Mouse (Mus musculus) Patski (cell line): ENCODE measurements at regions not wholly inside any gene's neighbourhood (a gene's known extent, or its start where the extent isn't known, plus 50 kb on each side); places are given as distances from the start of the nearest gene placed in this dataset.

Experiments
- ATAC-seq: fragments of 100-300 bp; one replicate; pipeline ENCODE4 v1.8.0; 2021
- CTCF ChIA-PET: fragments of 350-600 bp; sonication (Branson Sonifier 250); formaldehyde crosslinking; loops from one replicate; lab custom pipeline; 2022; ENCODE audit warnings: inconsistent platforms; lab: Charles Lee
- POLR2A ChIA-PET: fragments of 350-600 bp; sonication (Branson Sonifier 250); formaldehyde crosslinking; loops from one replicate; lab custom pipeline; 2022; ENCODE audit warnings: antibody characterized with exemption, inconsistent platforms; lab: Charles Lee
- DNase-seq: peaks from one replicate; pipeline ENCODE4 v3.0.0-alpha.2; 2011; ENCODE audit warnings: low read depth, low spot score
- H3K27me3 ChIP-seq: fragments of 371-371 bp; one replicate; pipeline ENCODE4 v1.5.1; 2021
- CTCF ChIP-seq: fragments of 100-300 bp; IDR thresholded peaks from one replicate; pipeline ENCODE4 v1.5.1; 2021
- in situ Hi-C: fragments of 300-500 bp; cut with MboI; formaldehyde crosslinking; loops from 3 replicates; pipeline ENCODE4 v1.11.1; 2018; ENCODE audit warnings: low pct_unique_long_range_greater_than_20kb, mixed read lengths

DNA sequence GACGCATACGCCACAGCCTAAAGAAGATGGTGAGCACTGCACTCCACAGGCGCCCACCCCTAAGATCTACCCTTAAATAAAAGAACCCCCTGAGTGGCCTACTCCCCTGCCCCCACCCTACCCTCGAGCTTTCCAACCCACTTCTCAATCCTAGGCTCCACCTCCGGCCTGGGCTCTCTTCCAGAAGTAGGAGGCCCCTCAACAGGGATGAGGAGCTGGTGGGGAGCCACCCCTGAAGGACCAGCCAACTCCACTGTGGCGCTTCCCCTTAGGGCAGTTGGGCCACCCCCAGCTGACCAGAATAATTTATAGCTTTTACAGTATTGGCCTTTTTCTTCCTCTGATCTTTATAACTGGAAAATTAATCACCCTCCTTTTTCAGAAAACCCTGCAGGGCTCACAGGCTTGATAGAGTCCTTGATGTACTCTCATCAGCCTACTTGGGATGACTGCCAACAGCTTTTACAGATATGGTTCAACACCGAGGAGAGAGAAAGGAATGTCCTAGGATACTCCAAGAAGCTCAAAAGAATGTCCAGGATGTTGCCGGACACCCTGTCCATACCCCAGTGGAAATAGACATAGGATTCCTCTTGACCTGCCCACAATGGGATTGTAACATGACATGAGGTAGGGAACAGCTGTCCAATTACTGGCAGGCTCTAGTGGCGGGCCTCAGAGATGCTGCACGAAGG lies 220.3 kb upstream of the Col3a1 start:
- H3K27me3 ChIP-seq: no peaks in the 10 kb centered on the region
- TF ChIP-seq CTCF: no peak
- in situ Hi-C loops: no loop called here
- POLR2A ChIA-PET: no interaction called here
- ATAC-seq (no peak), DNase-seq (no peak)
- CTCF ChIA-PET: no interaction called here

DNA sequence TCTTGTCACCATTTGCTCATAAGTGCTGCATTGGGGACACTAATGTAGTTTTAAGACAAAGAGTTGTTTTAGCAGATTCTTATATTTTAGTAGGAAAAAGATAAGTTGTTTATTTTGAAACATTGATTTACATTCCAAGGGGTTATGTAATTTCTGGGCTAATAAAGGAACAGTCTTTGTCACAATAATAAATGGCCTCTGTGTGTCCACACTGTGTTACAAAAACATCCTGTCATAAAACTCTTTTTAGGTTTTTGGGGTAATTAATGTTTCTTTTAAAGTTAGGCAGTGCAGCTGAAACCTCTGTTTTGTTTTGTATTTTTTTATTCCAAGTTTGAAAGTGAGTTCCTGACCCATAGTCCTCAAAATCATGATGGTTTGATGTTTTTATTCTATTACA lies 210.4 kb upstream of the Col3a1 start:
- in situ Hi-C loops: no loop called here
- DNase-seq: no peak

DNA sequence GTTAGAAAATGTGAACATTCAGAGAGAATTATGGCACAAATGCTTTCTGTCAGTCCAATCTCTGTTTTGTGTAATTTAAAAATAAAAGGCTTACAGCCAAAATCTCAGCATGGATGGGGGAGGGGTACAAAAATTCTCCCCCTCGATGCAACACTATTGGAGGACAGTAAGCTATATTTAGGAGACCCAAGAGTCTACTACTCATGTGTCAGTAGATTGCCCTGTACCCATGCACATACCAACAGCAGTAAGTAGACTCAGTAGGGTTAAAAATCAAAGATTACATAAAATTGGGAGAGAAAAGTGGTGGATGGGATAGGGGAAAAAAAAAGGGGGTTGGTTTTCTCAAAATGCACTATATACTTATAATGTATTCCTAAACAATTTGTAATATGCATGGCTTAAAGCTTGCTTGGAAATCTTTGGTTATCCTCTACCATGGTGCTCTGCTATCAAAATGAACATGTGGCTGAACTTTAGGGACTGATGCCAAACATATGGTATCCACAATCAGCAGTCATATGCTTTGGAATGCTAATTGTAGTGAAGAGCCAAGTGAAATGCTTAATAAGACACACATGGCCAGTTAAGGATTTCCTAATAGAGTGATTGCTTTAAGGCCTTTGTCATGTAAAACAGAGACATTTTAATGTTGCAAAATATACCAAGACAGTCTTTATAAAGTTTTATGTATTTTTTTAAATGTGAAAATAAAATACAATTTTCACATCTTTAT lies 194.8 kb upstream of the Col3a1 start:
- H3K27me3 ChIP-seq: peaks cover 9% of the 10 kb centered on the region
- in situ Hi-C loops: no loop called here
- no peak for TF ChIP-seq CTCF
- no peak for DNase-seq
- ChIA-PET POLR2A (no interaction called here), CTCF (no interaction called here)
- ATAC-seq: no peak

More for the DNA sequence above, 210.4 kb upstream of the Col3a1 start:
- TF ChIP-seq CTCF: no peak
- CTCF ChIA-PET: no interaction called here
- ATAC-seq: no peak
- no peaks in the 10 kb centered on the region for H3K27me3 ChIP-seq
- POLR2A ChIA-PET: no interaction called here

DNA sequence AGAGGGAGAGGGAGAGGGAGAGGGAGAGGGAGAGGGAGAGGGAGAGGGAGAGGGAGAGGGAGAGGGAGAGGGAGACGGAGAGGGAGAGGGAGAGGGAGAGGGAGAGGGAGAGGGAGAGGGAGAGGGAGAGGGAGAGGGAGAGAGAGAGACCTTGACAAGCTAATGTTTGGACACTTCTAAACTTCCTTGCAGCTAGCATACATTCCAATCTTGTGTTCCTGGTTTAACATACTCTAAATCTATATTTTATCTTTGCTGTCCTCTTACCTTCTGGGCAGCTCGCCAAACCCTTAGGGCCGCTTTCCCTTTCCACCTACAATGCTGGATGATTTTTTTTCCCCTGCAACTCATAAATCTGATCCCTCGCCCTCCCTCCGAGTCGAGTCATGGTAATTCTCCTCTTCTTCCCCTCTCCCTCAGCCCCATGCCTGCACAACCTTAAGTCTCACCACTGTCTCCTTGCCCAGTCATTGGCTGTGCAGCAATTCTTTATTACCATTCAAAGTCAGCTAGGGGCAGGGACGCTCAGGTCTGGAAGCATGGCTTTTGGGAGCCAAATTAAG lies 176.1 kb upstream of the Col3a1 start:
- no peak for TF ChIP-seq CTCF
- ChIA-PET POLR2A (no interaction called here), CTCF (no interaction called here)
- peaks cover 7% of the 10 kb centered on the region for H3K27me3 ChIP-seq
- ATAC-seq: no peak
- in situ Hi-C loops: no loop called here
- DNase-seq: no peak

DNA sequence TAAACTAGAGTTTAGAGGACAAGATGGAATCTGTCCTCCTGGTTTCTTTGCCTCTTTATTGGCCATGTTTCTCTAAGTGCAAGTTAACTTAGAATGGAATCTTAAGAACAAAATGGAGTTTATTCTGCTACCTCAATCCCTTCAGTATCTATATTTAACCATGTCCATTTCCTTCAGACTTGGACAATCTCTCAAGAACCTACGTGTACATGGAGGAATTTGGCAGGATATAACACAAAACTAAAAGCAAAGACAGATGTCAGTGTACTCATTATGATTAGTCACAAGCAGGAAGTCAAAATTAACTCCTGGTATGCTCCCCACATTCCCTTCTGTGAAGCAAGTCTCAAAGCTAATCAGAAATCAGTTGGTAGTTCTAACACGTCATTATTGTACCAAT lies 164.3 kb upstream of the Col3a1 start:
- no peak for TF ChIP-seq CTCF
- POLR2A ChIA-PET: no interaction called here
- ATAC-seq (no peak), DNase-seq (no peak)
- H3K27me3 ChIP-seq: peaks cover 28% of the 10 kb centered on the region
- in situ Hi-C loops: no loop called here
- CTCF ChIA-PET: no interaction called here

DNA sequence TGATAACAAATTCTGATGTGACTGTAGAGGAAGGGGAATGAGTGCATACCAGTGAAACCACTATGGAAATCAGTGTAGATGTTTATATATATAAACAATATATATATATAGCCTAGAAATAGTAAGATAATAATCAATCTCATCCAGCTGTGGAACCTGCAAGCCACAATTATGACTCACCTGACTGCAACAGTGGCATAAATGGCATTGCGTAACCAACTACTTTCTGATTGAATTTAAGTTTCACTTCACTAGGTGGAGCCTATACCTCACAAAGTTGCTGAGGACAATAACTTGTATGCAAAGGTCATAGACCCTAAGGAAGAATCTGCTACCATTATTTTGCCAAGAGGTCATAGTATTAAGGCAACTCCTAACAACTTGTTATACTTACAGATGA lies 129.7 kb upstream of the Col3a1 start:
- no peak for ATAC-seq
- H3K27me3 ChIP-seq: peaks cover 8% of the 10 kb centered on the region
- no peak for TF ChIP-seq CTCF
- POLR2A ChIA-PET: no interaction called here
- CTCF ChIA-PET: no interaction called here
- in situ Hi-C loops: no loop called here
- no peak for DNase-seq

DNA sequence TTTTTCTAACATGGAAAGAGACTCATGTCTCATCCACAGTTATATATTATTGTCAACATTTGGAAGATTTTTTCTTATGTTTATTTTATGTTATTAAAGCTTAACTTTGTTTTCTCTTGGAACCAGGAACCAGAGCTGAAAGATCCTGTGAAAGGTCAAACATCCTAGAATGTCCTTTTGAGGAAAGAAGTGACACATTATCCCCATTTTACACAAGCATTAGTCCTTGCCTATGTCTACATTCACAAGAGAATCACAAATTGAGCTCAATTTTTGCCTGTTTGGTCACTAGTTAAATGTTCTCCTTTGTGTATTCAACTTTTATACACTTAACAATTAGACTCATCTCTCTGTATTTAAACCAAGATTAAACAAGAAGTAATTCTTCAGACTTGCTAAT lies 126.0 kb upstream of the Col3a1 start:
- no peak for ATAC-seq
- in situ Hi-C loops: no loop called here
- no peak for TF ChIP-seq CTCF

DNA sequence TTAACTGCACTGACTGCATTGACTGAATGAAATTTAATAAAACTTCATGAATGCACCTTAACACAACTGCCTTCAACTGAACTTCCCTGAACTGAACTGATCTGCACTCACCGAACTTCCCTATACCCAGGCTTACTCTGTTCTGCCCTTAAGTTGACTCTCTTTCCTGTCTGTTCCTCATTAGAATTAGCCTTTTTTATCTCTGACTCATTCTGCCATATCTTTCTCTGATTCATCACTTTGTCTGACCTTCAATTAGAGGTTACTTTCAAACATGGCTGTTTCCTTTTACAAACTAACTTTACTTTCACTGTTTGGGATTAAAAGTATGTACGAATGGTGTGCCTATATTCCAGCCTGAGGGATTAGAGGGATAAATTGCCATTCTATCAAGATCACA lies 103.4 kb upstream of the Col3a1 start:
- no peaks in the 10 kb centered on the region for H3K27me3 ChIP-seq
- ChIA-PET CTCF (no interaction called here), POLR2A (no interaction called here)
- no peak for ATAC-seq
- no peak for DNase-seq
- in situ Hi-C loops: no loop called here
- no peak for TF ChIP-seq CTCF

More for the DNA sequence above, 126.0 kb upstream of the Col3a1 start:
- POLR2A ChIA-PET: no interaction called here
- H3K27me3 ChIP-seq: no peaks in the 10 kb centered on the region
- DNase-seq: no peak
- CTCF ChIA-PET: no interaction called here

DNA sequence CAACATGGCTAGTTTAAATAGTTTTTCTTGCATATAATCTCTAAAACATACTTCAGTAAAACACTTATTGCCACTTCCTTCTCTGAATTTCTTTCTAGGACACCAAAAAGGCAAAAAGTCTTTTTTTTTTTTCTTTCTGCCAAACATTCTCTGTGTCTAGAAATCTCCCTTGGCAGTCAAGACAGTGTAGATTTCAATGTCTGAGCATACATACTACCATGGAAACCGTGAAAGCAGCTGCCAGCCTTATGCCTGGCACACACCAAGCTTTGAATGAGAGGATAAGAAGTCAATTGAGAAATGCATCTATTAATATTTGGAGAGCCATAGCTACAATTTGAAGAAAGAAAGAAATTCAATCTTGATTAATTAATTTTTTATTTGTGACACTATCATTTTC lies 95.1 kb upstream of the Col3a1 start:
- ChIA-PET POLR2A (no interaction called here), CTCF (no interaction called here)
- DNase-seq (no peak), ATAC-seq (no peak)
- peaks cover 4% of the 10 kb centered on the region for H3K27me3 ChIP-seq
- no peak for TF ChIP-seq CTCF
- in situ Hi-C loops: no loop called here
